Mouse (Mus musculus): ENCODE data around the gene Ang4.
"Not testable (repeated sequence)": the region's sequence is repeated elsewhere in the genome, so short reads cannot be mapped to it uniquely, and the experiment has no call there.

Ang4 gene

DNA sequence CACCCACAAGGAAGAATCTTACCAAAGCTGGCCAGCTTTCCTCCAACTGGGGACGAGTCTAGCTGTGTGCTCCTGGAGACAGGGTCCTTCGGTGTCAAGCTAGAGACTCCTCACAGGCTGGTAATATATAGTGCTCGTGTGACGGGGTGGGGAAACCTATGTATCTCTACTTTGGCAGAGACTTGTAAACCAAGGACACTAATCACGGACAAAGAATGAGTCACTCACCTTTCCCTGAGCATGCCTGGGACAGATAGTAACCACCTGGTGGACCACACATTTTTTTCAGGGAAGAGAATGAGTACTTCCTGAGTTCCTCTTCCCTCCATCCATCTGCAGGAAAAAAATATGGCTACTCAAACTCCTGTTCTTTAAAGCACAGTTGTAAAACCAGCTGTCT is at the start of gene Ang4:
Gene Ang4 (minus strand): TSS at position 101 of the 400 bp plus-strand sequence.
- no peak for ATAC-seq (ENCODE audit: insufficient number of reproducible peaks, low FRiP score, low TSS enrichment)

- no peak for ATAC-seq (ENCODE audit: insufficient number of reproducible peaks, low FRiP score, low TSS enrichment)
Observed at GRCm38 (mm10) chr14:51799746-51800145, 26.4 kb upstream of the Ang4 start, which contains the start of gene AY358078. Gene AY358078 (plus strand): TSS chr14:51800046.

DNA sequence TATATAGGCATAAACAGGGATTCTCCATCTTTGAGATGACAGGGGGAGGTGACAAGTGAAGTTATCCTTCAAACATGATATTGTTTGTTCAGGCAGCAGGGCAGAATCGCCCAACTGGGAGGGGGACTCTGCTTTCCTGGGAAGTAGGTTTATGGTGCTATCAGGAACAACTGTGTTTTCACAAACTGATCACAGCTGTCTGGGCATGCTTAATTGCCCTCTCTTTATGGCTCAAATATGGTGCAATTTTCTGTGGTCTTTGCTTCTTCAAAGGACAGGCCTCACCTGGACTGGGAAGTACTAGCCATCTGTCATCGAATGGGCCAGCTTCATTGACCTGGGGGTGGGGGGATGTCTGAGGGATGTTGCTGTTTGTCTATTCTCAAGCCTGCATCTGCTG is 20.7 kb upstream of the Ang4 start:
- ATAC-seq (ENCODE audit: insufficient number of reproducible peaks, low FRiP score, low TSS enrichment): no peak

DNA sequence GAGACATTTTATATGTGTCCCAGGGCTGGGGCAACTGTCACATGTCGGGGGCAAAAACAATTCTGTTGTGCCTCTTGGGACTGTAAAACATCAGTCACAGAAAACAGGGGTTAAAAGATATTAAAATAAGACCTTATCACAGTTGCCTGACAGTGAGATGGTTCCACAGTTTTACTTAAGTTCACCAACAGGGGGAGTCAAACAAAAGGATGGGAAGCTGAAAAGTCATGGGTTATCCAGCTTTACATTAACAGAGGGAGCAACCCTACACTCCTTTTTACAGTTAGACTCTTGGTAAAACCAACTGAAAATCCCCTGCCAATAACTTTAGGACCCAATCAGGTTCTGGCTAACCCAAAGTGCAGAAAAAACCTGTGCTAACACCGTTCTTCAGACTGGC is 15.8 kb upstream of the Ang4 start:
- no peak for ATAC-seq (ENCODE audit: insufficient number of reproducible peaks, low FRiP score, low TSS enrichment)

GRCm38 (mm10) chr14:51787061-51787460 is 13.7 kb upstream of the Ang4 start:
- ATAC-seq (ENCODE audit: insufficient number of reproducible peaks, low FRiP score, low TSS enrichment): no peak

DNA sequence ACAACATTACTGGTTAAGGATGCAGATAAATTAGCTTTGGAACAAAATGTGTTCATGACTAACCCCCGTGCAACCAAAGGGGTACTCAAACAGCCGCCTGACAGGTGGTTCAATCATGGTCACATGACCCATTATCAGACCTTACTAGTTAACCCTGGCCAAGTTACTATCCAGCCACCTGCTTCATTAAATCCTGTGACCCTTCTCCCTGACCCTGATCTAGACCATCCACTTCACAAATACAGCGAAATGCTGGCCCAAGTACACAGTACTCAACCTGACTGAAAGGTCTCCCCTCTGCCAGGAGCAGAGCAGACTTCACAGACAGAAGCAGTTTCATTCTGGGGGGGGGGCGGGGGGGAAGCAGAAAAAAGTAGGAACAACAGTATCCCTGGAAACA is 12.9 kb upstream of the Ang4 start:
- ATAC-seq (ENCODE audit: insufficient number of reproducible peaks, low FRiP score, low TSS enrichment): no peak

- ATAC-seq (ENCODE audit: insufficient number of reproducible peaks, low FRiP score, low TSS enrichment): no peak
Observed at GRCm38 (mm10) chr14:51778865-51779481, 5.6 kb upstream of the Ang4 start.

GRCm38 (mm10) chr14:51777791-51778190 is 4.4 kb upstream of the Ang4 start:
- no peak for ATAC-seq (ENCODE audit: insufficient number of reproducible peaks, low FRiP score, low TSS enrichment)

GRCm38 (mm10) chr14:51771378-51771777 is 2.0 kb downstream of the Ang4 start:
- ATAC-seq (ENCODE audit: insufficient number of reproducible peaks, low FRiP score, low TSS enrichment): not testable (repeated sequence)

GRCm38 (mm10) chr14:51755944-51756343 is 17.4 kb downstream of the Ang4 start:
- ATAC-seq (ENCODE audit: insufficient number of reproducible peaks, low FRiP score, low TSS enrichment): no peak

DNA sequence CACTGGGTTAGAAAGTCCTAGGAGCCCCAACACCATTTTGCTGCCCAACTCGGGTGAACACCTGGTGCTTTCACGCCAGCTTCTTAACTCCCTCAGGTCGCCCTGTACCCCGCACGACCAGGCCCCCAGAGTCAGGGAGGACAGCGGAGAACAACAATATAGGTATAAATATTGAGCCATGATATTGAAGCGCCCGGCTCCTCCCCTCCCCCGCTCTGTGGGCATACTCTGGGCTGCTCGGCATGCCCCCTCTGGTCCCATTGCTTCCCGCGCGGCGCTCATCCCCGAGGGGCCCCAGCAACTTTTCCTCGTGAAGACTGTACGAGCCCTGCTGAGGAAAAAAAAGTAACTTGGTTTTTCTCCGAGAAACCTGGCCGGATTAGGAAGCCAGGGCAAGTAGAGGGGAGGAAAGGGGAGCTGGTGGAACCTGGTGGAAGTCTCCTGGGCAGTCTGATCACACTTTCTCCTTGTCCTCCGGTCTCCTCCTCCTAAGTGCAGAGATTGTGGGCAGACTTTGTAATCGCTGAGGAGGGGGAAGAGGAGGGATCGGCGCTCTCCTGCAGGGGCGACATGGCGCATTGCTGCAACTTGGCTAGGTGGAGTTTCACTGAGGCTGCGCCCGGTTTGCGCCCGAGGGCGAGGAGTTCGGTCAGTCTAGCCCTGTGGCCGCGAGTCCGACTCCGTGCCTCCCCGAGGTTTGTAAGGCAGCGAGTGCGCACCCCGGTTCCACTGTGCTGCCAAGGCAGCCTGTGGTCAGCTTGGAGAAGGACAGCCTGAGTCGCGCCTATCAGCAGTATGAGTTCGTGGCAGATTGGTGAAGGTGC is 32.8 kb downstream of the Ang4 start:
- ATAC-seq (ENCODE audit: insufficient number of reproducible peaks, low FRiP score, low TSS enrichment): no peak

GRCm38 (mm10) chr14:51739150-51739993 is 34.0 kb downstream of the Ang4 start:
- no peak for ATAC-seq (ENCODE audit: insufficient number of reproducible peaks, low FRiP score, low TSS enrichment)

DNA sequence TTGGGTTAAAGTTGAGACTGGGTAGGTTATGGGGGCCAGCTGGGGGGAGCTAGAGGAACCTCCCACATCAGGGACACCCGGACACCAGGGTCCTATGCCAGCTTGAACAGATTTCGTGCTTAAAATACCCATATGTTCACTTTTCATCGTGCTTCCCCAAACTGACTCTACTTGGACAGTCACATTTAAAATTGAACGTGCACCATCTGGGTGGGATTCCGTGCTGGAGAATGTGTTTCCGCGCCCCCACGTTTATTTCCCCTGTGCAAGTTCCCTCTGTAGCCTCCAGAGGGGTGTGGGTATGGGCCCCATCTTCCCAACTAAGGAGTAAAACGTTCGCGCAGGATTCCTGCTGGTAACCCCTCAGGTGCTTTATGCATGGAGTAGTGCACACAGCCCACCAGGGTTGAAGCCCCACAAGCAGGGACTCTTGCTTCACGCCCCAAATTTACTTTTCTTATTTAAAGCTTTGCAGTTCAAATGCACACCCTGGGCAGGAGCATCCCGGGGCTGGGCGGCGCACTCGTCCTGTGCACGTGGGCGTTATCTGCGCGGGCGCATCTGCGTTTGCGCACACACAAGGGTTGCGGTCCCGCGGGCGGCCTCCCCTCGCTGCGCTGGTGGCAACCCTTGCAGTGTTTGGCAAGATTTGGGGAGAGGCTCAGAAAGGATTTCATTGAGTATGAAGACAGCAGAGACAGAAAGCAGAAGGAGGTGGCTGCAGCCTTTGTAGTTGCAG is 34.8 kb downstream of the Ang4 start:
- ATAC-seq (ENCODE audit: insufficient number of reproducible peaks, low FRiP score, low TSS enrichment): no peak

DNA sequence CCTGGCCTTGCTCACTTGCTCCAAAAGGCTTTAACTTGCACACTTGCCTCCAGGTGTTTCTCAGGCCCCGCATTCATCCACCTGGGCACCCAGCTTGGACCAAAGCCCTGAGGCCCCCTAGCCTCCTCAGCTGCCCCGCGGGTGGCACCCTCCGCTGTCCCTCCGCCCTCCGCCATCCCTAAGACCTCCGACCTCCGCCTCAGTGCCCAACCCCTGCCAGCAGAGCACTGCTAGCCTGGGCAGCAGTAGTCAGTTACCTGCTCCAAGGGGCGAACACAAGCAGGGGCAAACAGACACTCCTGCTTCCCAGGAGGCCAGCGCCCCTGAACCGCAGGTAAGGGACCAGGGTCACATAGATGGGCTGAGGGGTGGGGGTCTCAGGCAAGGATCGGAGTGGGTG is 35.4 kb downstream of the Ang4 start:
- ATAC-seq (ENCODE audit: insufficient number of reproducible peaks, low FRiP score, low TSS enrichment): no peak

- ATAC-seq (ENCODE audit: insufficient number of reproducible peaks, low FRiP score, low TSS enrichment): no peak
Observed at GRCm38 (mm10) chr14:51717083-51717482, 56.3 kb downstream of the Ang4 start, which contains the start of gene Gm5800. Gene Gm5800 (minus strand): TSS chr14:51717183.
